10 mouse cellular contexts compared by ENCODE assay signal in genomic region chr7:99287287-99287686, GRCm38 (mm10). TPM values are rescaled to one million over a fixed set of nuclear protein-coding genes. Genes with fewer than 3 reads are reported as not detected.
A peak's percentile ranks its signal among the peaks of the same experiment; 100 is the strongest.
DNase-seq lines count a peak whose midpoint lies in the region; ATAC-seq and TF ChIP-seq lines count a peak whose summit lies in the region.
"Had no signal": no experiment of that assay in that cellular context is flagged by ENCODE, and none has a peak within 500 bp of the region (broad histone marks: within the 10 kb centered on the region; RNA-seq: fewer than 3 reads in every experiment).

No protein-coding gene starts in this region.

- intact Hi-C loops in left cerebral cortex, adult 2 months (cut with DNase I), result loop anchor here (10.0 kb wide), 1 partner anchor 62 kb away; no protein-coding TSS in a partner anchor
- intact Hi-C loops in heart, postnatal 10 days (cut with DNase I), result no loop called here

- WGBS in neural tube, embryonic 13.5 days, result 13% methylated on average over 3 of the region's 3 CpGs
- WGBS in intestine, embryonic 16.5 days, result 42% methylated on average over 3 of the region's 3 CpGs
- 58% methylated on average over 3 of the region's 3 CpGs for WGBS in intestine, postnatal 0 days
- 62% methylated on average over 3 of the region's 3 CpGs for WGBS in liver, embryonic 12.5 days (ENCODE audit: insufficient replicate concordance)

- no peak overlapping the region for H3K4me3 ChIP-seq in left cerebral cortex, adult 2 months
- H3K4me3 ChIP-seq in neural tube, embryonic 13.5 days, result no peak overlapping the region
- no peak overlapping the region for H3K4me3 ChIP-seq in intestine, embryonic 16.5 days (ENCODE audit: low read length)
- no peak overlapping the region for H3K4me3 ChIP-seq in intestine, postnatal 0 days (ENCODE audit: low read depth, low read length)
- no peak overlapping the region for H3K4me3 ChIP-seq in liver, embryonic 12.5 days

- H3K9ac ChIP-seq in neural tube, embryonic 13.5 days, result no peak overlapping the region
- H3K9ac ChIP-seq in intestine, embryonic 16.5 days (ENCODE audit: low read depth, low read length), result no peak overlapping the region
- H3K9ac ChIP-seq in intestine, postnatal 0 days (ENCODE audit: low read depth, low read length), result no peak overlapping the region
- no peak overlapping the region for H3K9ac ChIP-seq in liver, embryonic 12.5 days

- peak; percentile 71 for DNase-seq in embryo, embryonic 11 days
- DNase-seq in frontal cortex, adult 2 months (ENCODE audit: extremely low spot score in 1 of 2, low spot score in 1 of 2), result peak; percentile 56 to 70
- peak; percentile 43 to 44 for DNase-seq in left cerebral cortex, adult 2 months (ENCODE audit: extremely low spot score in 1 of 2, low spot score in 2 of 2)
- no peak for DNase-seq in heart, postnatal 10 days
- DNase-seq: adrenal gland, postnatal 10 days; kidney, adult 2 months had no signal

- H3K36me3 ChIP-seq in neural tube, embryonic 13.5 days, result peaks cover 25% of the 10 kb centered on the region
- H3K36me3 ChIP-seq in intestine, embryonic 16.5 days (ENCODE audit: control insufficient read depth, insufficient read depth, low read length), result no peaks in the 10 kb centered on the region
- H3K36me3 ChIP-seq in intestine, postnatal 0 days (ENCODE audit: control insufficient read depth, insufficient read depth), result no peaks in the 10 kb centered on the region
- no peaks in the 10 kb centered on the region for H3K36me3 ChIP-seq in liver, embryonic 12.5 days

- ATAC-seq in neural tube, embryonic 13.5 days (ENCODE audit: low read depth), result peak; percentile 95
- ATAC-seq in intestine, embryonic 16.5 days, result no peak
- ATAC-seq in intestine, postnatal 0 days, result no peak
- ATAC-seq in liver, embryonic 12.5 days, result no peak

- no peak overlapping the region for H3K27ac ChIP-seq in left cerebral cortex, adult 2 months
- H3K27ac ChIP-seq in neural tube, embryonic 13.5 days (replicated peaks), result peak overlapping the region; percentile 69
- no peak overlapping the region for H3K27ac ChIP-seq in intestine, embryonic 16.5 days (ENCODE audit: low read length)
- no peak overlapping the region for H3K27ac ChIP-seq in intestine, postnatal 0 days (ENCODE audit: low read depth, low read length)
- no peak overlapping the region for H3K27ac ChIP-seq in liver, embryonic 12.5 days

- TF ChIP-seq CTCF in left cerebral cortex, adult 2 months (IDR thresholded peaks at IDR 0.05), result no peak
- no peak for TF ChIP-seq CTCF in intestine, postnatal 0 days (IDR thresholded peaks at IDR 0.05; ENCODE audit: low read depth)

- H3K4me1 ChIP-seq in neural tube, embryonic 13.5 days (replicated peaks), result peaks cover 45% of the 10 kb centered on the region
- peaks cover 6% of the 10 kb centered on the region; the same call in 1 of the 2 replicates for H3K4me1 ChIP-seq in intestine, embryonic 16.5 days (ENCODE audit: control insufficient read depth, insufficient read depth, low read length)
- no peaks in the 10 kb centered on the region for H3K4me1 ChIP-seq in intestine, postnatal 0 days (replicated peaks; ENCODE audit: control insufficient read depth, insufficient read depth, low read length)
- no peaks in the 10 kb centered on the region for H3K4me1 ChIP-seq in liver, embryonic 12.5 days

- no peak overlapping the region for H3K4me2 ChIP-seq in neural tube, embryonic 13.5 days
- H3K4me2 ChIP-seq in intestine, embryonic 16.5 days (ENCODE audit: low read depth, low read length), result no peak overlapping the region
- no peak overlapping the region for H3K4me2 ChIP-seq in intestine, postnatal 0 days (replicated peaks; ENCODE audit: low read depth)
- H3K4me2 ChIP-seq in liver, embryonic 12.5 days, result no peak overlapping the region

- no peaks in the 10 kb centered on the region for H3K9me3 ChIP-seq in neural tube, embryonic 13.5 days
- H3K9me3 ChIP-seq in intestine, embryonic 16.5 days (ENCODE audit: control insufficient read depth, low read length), result no peaks in the 10 kb centered on the region
- no peaks in the 10 kb centered on the region for H3K9me3 ChIP-seq in intestine, postnatal 0 days (ENCODE audit: control insufficient read depth)
- no peaks in the 10 kb centered on the region for H3K9me3 ChIP-seq in liver, embryonic 12.5 days (replicated peaks)

- H3K27me3 ChIP-seq in neural tube, embryonic 13.5 days, result no peaks in the 10 kb centered on the region
- no peaks in the 10 kb centered on the region; the same call in 1 of the 2 replicates for H3K27me3 ChIP-seq in intestine, embryonic 16.5 days (replicated peaks; ENCODE audit: control insufficient read depth, insufficient read depth, low read length)
- no peaks in the 10 kb centered on the region for H3K27me3 ChIP-seq in intestine, postnatal 0 days (replicated peaks; ENCODE audit: control insufficient read depth, insufficient read depth, low read length)
- H3K27me3 ChIP-seq in liver, embryonic 12.5 days (replicated peaks), result peaks cover 17% of the 10 kb centered on the region; the same call in 1 of the 2 replicates

RNA-seq across cellular contexts. Expression of gene Map6, which starts 20.0 kb away (rescaled TPM):
- 69.4 and 77.7 TPM in 2 replicates for polyA plus RNA-seq in frontal cortex, adult 2 months (2012; rRNA removed)
- 100 to 1,000 TPM; 138 to 141 TPM for total RNA-seq in left cerebral cortex, adult 2 months (2021)
- 105 and 111 TPM in 2 replicates for polyA plus RNA-seq in neural tube, embryonic 13.5 days (2015; fragmentation: Nextera tagmentation; extraction: Ambion mirVana)
- 1 to 10 TPM; 5.1 to 6.0 TPM for total RNA-seq in heart, postnatal 10 days (2021)
- 3.5 and 4.2 TPM in 2 replicates for polyA plus RNA-seq in intestine, embryonic 16.5 days (2015; fragmentation: Nextera tagmentation; extraction: Ambion mirVana)
- polyA plus RNA-seq in intestine, postnatal 0 days (2015; fragmentation: Nextera tagmentation; extraction: Ambion mirVana), result 3.7 and 4.1 TPM in 2 replicates
- 0.13 and 0.25 TPM in 2 replicates for polyA plus RNA-seq in liver, embryonic 12.5 days (2016; fragmentation: Nextera tagmentation; extraction: Ambion mirVana)

RNA-seq across cellular contexts. Expression of gene Mogat2, which starts 48.9 kb away (rescaled TPM):
- polyA plus RNA-seq in frontal cortex, adult 2 months (2012; rRNA removed), result 0.04 TPM in 1 of 2 replicates, not detected in the other
- not detected for total RNA-seq in left cerebral cortex, adult 2 months (2021)
- polyA plus RNA-seq in neural tube, embryonic 13.5 days (2015; fragmentation: Nextera tagmentation; extraction: Ambion mirVana), result 2.1 and 2.8 TPM in 2 replicates
- total RNA-seq in heart, postnatal 10 days (2021), result not detected
- 234 and 306 TPM in 2 replicates for polyA plus RNA-seq in intestine, embryonic 16.5 days (2015; fragmentation: Nextera tagmentation; extraction: Ambion mirVana)
- 362 and 402 TPM in 2 replicates for polyA plus RNA-seq in intestine, postnatal 0 days (2015; fragmentation: Nextera tagmentation; extraction: Ambion mirVana)
- 28.8 and 33.9 TPM in 2 replicates for polyA plus RNA-seq in liver, embryonic 12.5 days (2016; fragmentation: Nextera tagmentation; extraction: Ambion mirVana)

Comparison
In these comparisons a context has a peak if more than half of its experiments do, and no peak if none do; other contexts are left out.
1. DNase-seq: peak in embryo, embryonic 11 days (single experiment), frontal cortex, adult 2 months (2 of 2) and left cerebral cortex, adult 2 months (2 of 2); none in heart, postnatal 10 days (0 of 2).
2. RNA of gene Map6, which starts 20.0 kb away (polyA plus RNA-seq): 105 to 111 TPM in neural tube, embryonic 13.5 days and 69.4 to 77.7 TPM in frontal cortex, adult 2 months; 3.7 to 4.1 TPM in intestine, postnatal 0 days, 3.5 to 4.2 TPM in intestine, embryonic 16.5 days and 0.13 to 0.25 TPM in liver, embryonic 12.5 days; every median in the first group is over 10 times any median in the second.